Mouse (Mus musculus): ENCODE measurements at regions not wholly inside any gene's neighbourhood (a gene's known extent, or its start where the extent isn't known, plus 50 kb on each side); places are given as distances from the start of the nearest gene placed in this dataset.
A peak's percentile ranks its signal among the peaks of the same experiment; 100 is the strongest.

- H3K27me3 ChIP-seq (ENCODE audit: insufficient read depth, low read length) = 0 out of 2 replicates have a peak, but pooled peaks cover 6% of the 10 kb centered on the region
- no peak for DNase-seq
- no peak for ATAC-seq
- no peak overlapping the region for H3K4me3 ChIP-seq (ENCODE audit: low read depth, low read length)
- 63% methylated on average over 2 of the region's 2 CpGs for WGBS (ENCODE audit: insufficient replicate concordance)
- H3K9me3 ChIP-seq (ENCODE audit: low read length) = no peaks in the 10 kb centered on the region
- TF ChIP-seq EP300 (IDR thresholded peaks at IDR 0.05; ENCODE audit: low read depth) (no peak), CTCF (IDR thresholded peaks at IDR 0.05; ENCODE audit: low read depth) (no peak)
- H3K36me3 ChIP-seq (replicated peaks; ENCODE audit: insufficient read depth, low read length) = no peaks in the 10 kb centered on the region
- H3K9ac ChIP-seq (replicated peaks) = no peak overlapping the region
- no peak overlapping the region for H3K27ac ChIP-seq (ENCODE audit: low read depth)
- no peak overlapping the region for H3K4me2 ChIP-seq (ENCODE audit: low read depth, low read length)
- peaks cover 18% of the 10 kb centered on the region for H3K4me1 ChIP-seq (ENCODE audit: insufficient read depth)
Observed at GRCm38 (mm10) chr6:127243032-127243431, 91.0 kb upstream of the Ccnd2 start.

- peak overlapping the region; percentile 71 for H3K9ac ChIP-seq (replicated peaks)
Observed at GRCm38 (mm10) chr6:127245814-127246440, 93.9 kb upstream of the Ccnd2 start.

GRCm38 (mm10) chr6:127246730-127247129 is 94.7 kb upstream of the Ccnd2 start:
- Histone ChIP-seq H3K27ac (ENCODE audit: low read depth) (peak overlapping the region; percentile 71; the same call in 1 of the 2 replicates), H3K27me3 (ENCODE audit: insufficient read depth, low read length) (0 out of 2 replicates have a peak, but pooled peaks cover 3% of the 10 kb centered on the region), H3K4me1 (ENCODE audit: insufficient read depth) (peaks cover 28% of the 10 kb centered on the region), H3K9ac (replicated peaks) (no peak overlapping the region; the same call in 1 of the 2 replicates), H3K36me3 (replicated peaks; ENCODE audit: insufficient read depth, low read length) (no peaks in the 10 kb centered on the region), H3K4me3 (ENCODE audit: low read depth, low read length) (peak overlapping the region; percentile 52), H3K9me3 (ENCODE audit: low read length) (no peaks in the 10 kb centered on the region), H3K4me2 (ENCODE audit: low read depth, low read length) (peak overlapping the region; percentile 72)
- no peak for ATAC-seq
- DNase-seq = no peak
- TF ChIP-seq EP300 (IDR thresholded peaks at IDR 0.05; ENCODE audit: low read depth) (no peak), CTCF (IDR thresholded peaks at IDR 0.05; ENCODE audit: low read depth) (no peak)
- WGBS (ENCODE audit: insufficient replicate concordance) = 87% methylated on average over 7 of the region's 7 CpGs

More at GRCm38 (mm10) chr6:127245814-127246440, 93.9 kb upstream of the Ccnd2 start:
- ATAC-seq (peak; percentile 94), DNase-seq (peak; percentile 67)
- WGBS (ENCODE audit: insufficient replicate concordance) = 51% methylated on average over 4 of the region's 4 CpGs
- peak overlapping the region; percentile 71 for H3K27ac ChIP-seq (ENCODE audit: low read depth)
- H3K4me3 ChIP-seq (ENCODE audit: low read depth, low read length) = peak overlapping the region; percentile 52
- no peaks in the 10 kb centered on the region for H3K36me3 ChIP-seq (replicated peaks; ENCODE audit: insufficient read depth, low read length)
- 0 out of 2 replicates have a peak, but pooled peaks cover 6% of the 10 kb centered on the region for H3K27me3 ChIP-seq (ENCODE audit: insufficient read depth, low read length)
- H3K4me2 ChIP-seq (ENCODE audit: low read depth, low read length) = peak overlapping the region; percentile 72
- peaks cover 22% of the 10 kb centered on the region for H3K4me1 ChIP-seq (ENCODE audit: insufficient read depth)
- H3K9me3 ChIP-seq (ENCODE audit: low read length) = no peaks in the 10 kb centered on the region
- TF ChIP-seq EP300 (IDR thresholded peaks at IDR 0.05; ENCODE audit: low read depth) (no peak), CTCF (IDR thresholded peaks at IDR 0.05; ENCODE audit: low read depth) (no peak)

GRCm38 (mm10) chr6:127247343-127247742 is 95.3 kb upstream of the Ccnd2 start:
- Histone ChIP-seq H3K4me1 (ENCODE audit: insufficient read depth) (peaks cover 29% of the 10 kb centered on the region), H3K36me3 (replicated peaks; ENCODE audit: insufficient read depth, low read length) (no peaks in the 10 kb centered on the region), H3K27ac (ENCODE audit: low read depth) (no peak overlapping the region), H3K4me3 (ENCODE audit: low read depth, low read length) (peak overlapping the region; percentile 13; the same call in 1 of the 2 replicates), H3K9me3 (ENCODE audit: low read length) (no peaks in the 10 kb centered on the region), H3K9ac (replicated peaks) (no peak overlapping the region), H3K27me3 (ENCODE audit: insufficient read depth, low read length) (0 out of 2 replicates have a peak, but pooled peaks cover 3% of the 10 kb centered on the region), H3K4me2 (ENCODE audit: low read depth, low read length) (peak overlapping the region; percentile 72)
- DNase-seq = no peak
- ATAC-seq = no peak
- 69% methylated on average over 5 of the region's 5 CpGs for WGBS (ENCODE audit: insufficient replicate concordance)
- TF ChIP-seq CTCF (IDR thresholded peaks at IDR 0.05; ENCODE audit: low read depth) (no peak), EP300 (IDR thresholded peaks at IDR 0.05; ENCODE audit: low read depth) (no peak)

- 64% methylated on average over 8 of the region's 8 CpGs for WGBS (ENCODE audit: insufficient replicate concordance)
- no peaks in the 10 kb centered on the region for H3K9me3 ChIP-seq (ENCODE audit: low read length)
- peaks cover 33% of the 10 kb centered on the region for H3K4me1 ChIP-seq (ENCODE audit: insufficient read depth)
- DNase-seq (no peak), ATAC-seq (no peak)
- no peak overlapping the region for H3K9ac ChIP-seq (replicated peaks)
- TF ChIP-seq CTCF (IDR thresholded peaks at IDR 0.05; ENCODE audit: low read depth) (no peak), EP300 (IDR thresholded peaks at IDR 0.05; ENCODE audit: low read depth) (no peak)
- H3K36me3 ChIP-seq (replicated peaks; ENCODE audit: insufficient read depth, low read length) = no peaks in the 10 kb centered on the region
- no peaks in the 10 kb centered on the region for H3K27me3 ChIP-seq (ENCODE audit: insufficient read depth, low read length)
- no peak overlapping the region for H3K4me3 ChIP-seq (ENCODE audit: low read depth, low read length)
- no peak overlapping the region for H3K4me2 ChIP-seq (ENCODE audit: low read depth, low read length)
- H3K27ac ChIP-seq (ENCODE audit: low read depth) = no peak overlapping the region
Observed at GRCm38 (mm10) chr6:127250181-127250873, 98.3 kb upstream of the Ccnd2 start.

- no peak overlapping the region for H3K4me2 ChIP-seq (ENCODE audit: low read depth, low read length)
Observed at GRCm38 (mm10) chr6:127250874-127251670, 99.1 kb upstream of the Ccnd2 start.

More at GRCm38 (mm10) chr6:127250874-127251670, 99.1 kb upstream of the Ccnd2 start:
- no peaks in the 10 kb centered on the region for H3K9me3 ChIP-seq (ENCODE audit: low read length)
- no peak overlapping the region for H3K27ac ChIP-seq (ENCODE audit: low read depth)
- no peak overlapping the region for H3K9ac ChIP-seq (replicated peaks)
- peaks cover 28% of the 10 kb centered on the region for H3K4me1 ChIP-seq (ENCODE audit: insufficient read depth)
- DNase-seq (no peak), ATAC-seq (no peak)
- TF ChIP-seq EP300 (IDR thresholded peaks at IDR 0.05; ENCODE audit: low read depth) (no peak), CTCF (IDR thresholded peaks at IDR 0.05; ENCODE audit: low read depth) (no peak)
- no peaks in the 10 kb centered on the region for H3K36me3 ChIP-seq (replicated peaks; ENCODE audit: insufficient read depth, low read length)
- no peaks in the 10 kb centered on the region for H3K27me3 ChIP-seq (ENCODE audit: insufficient read depth, low read length)
- WGBS (ENCODE audit: insufficient replicate concordance) = 61% methylated on average over 11 of the region's 11 CpGs
- H3K4me3 ChIP-seq (ENCODE audit: low read depth, low read length) = no peak overlapping the region

All from liver, postnatal 0 days (tissue).